Mouse (Mus musculus): ENCODE results near the gene Dhx30.

DNA sequence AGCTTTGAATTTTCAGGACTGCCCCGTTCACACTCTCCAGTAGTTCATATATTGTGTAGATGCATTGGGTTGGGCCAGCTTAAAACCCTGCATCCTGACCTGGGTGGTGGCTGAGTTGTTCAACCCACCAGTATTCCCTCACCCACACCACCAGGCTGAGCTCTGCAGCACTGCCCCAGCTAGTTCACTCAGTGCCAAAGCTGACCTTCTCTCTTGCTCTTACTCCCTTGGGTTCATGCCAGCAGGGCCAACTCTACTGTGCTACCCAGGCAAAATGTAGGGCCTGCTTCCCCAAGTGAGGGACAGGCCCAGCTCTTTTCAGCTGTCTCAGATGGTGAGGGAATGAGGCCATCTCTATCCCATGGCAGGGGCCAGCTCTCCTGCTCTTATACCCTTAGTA is 41.4 kb upstream of the Dhx30 start:
- no peak for TF ChIP-seq CTCF (IDR thresholded peaks at IDR 0.05; ENCODE audit: low read depth, low read length)
- TF ChIP-seq POLR2A (IDR thresholded peaks at IDR 0.05; ENCODE audit: insufficient read depth, low read length) = no peak
- no peak for TF ChIP-seq EP300 (IDR thresholded peaks at IDR 0.05; ENCODE audit: insufficient read depth, low read depth, low read length)

All from ES-Bruce4 (cell line).